Mouse (Mus musculus) c-Kit-positive CD71-positive TER-119-negative erythroid progenitor cells, embryonic 14.5 days (primary cell): ENCODE measurements around the gene Gm20458.

ENCODE experiments used
- DNase-seq: peaks from one replicate; pipeline ENCODE4 v3.0.0-alpha.2; 2013; ENCODE audit warnings: low read depth

Gene Gm20458

GRCm38 (mm10) chr2:164434681-164435080, 26.1 kb upstream of the Gm20458 start:
- DNase-seq: no peak

- no peak for DNase-seq
These were observed 25.3 kb upstream of the Gm20458 start for GRCm38 (mm10) chr2:164435216-164436090.

- no peak for DNase-seq
These were observed 24.4 kb upstream of the Gm20458 start for GRCm38 (mm10) chr2:164436215-164436913.

- DNase-seq: no peak
These were observed 23.8 kb upstream of the Gm20458 start for GRCm38 (mm10) chr2:164436961-164437360.

- DNase-seq: no peak
These were observed 23.1 kb upstream of the Gm20458 start for GRCm38 (mm10) chr2:164437710-164438109.

- no peak for DNase-seq
These were observed 22.5 kb upstream of the Gm20458 start for GRCm38 (mm10) chr2:164438257-164438656.

- no peak for DNase-seq
These were observed 21.8 kb upstream of the Gm20458 start for GRCm38 (mm10) chr2:164439001-164439421.

GRCm38 (mm10) chr2:164440314-164440713, 20.5 kb upstream of the Gm20458 start:
- no peak for DNase-seq

- DNase-seq: no peak
These were observed 19.6 kb upstream of the Gm20458 start for GRCm38 (mm10) chr2:164441155-164441554.

GRCm38 (mm10) chr2:164441731-164442130, 19.0 kb upstream of the Gm20458 start:
- no peak for DNase-seq

- DNase-seq: no peak
These were observed 18.3 kb upstream of the Gm20458 start for GRCm38 (mm10) chr2:164442315-164443050.

- no peak for DNase-seq
These were observed 17.7 kb upstream of the Gm20458 start for GRCm38 (mm10) chr2:164443051-164443437.

- DNase-seq: no peak
These were observed 17.2 kb upstream of the Gm20458 start, which contains the start of gene Sdc4 for GRCm38 (mm10) chr2:164443460-164444000. Sdc4 (minus strand) TSS chr2:164443887.

- DNase-seq: no peak
These were observed 16.1 kb upstream of the Gm20458 start for GRCm38 (mm10) chr2:164444701-164445100.

GRCm38 (mm10) chr2:164445399-164446085, 15.2 kb upstream of the Gm20458 start:
- no peak for DNase-seq

GRCm38 (mm10) chr2:164446086-164446469, 14.7 kb upstream of the Gm20458 start:
- no peak for DNase-seq

GRCm38 (mm10) chr2:164448140-164448539, 12.6 kb upstream of the Gm20458 start:
- no peak for DNase-seq

GRCm38 (mm10) chr2:164448921-164449320, 11.8 kb upstream of the Gm20458 start:
- DNase-seq: no peak

- DNase-seq: no peak
These were observed 11.3 kb upstream of the Gm20458 start for GRCm38 (mm10) chr2:164449341-164450042.

GRCm38 (mm10) chr2:164452000-164452676, 8.6 kb upstream of the Gm20458 start:
- no peak for DNase-seq
